Mouse (Mus musculus) megakaryocyte, embryonic 14.5 days (primary cell): Measurements from ENCODE around the gene Gsg1.

Source experiments
- FLI1 ChIP-seq: IDR thresholded peaks from 2 replicates; pipeline ENCODE4 v1.6.1; 2012; ENCODE audit warnings: low read length, inconsistent platforms, mixed read lengths
- GATA1 ChIP-seq: IDR thresholded peaks from 3 replicates; pipeline ENCODE4 v1.6.1; 2012; ENCODE audit warnings: mixed read lengths, low read length, inconsistent platforms, borderline replicate concordance

DNA sequence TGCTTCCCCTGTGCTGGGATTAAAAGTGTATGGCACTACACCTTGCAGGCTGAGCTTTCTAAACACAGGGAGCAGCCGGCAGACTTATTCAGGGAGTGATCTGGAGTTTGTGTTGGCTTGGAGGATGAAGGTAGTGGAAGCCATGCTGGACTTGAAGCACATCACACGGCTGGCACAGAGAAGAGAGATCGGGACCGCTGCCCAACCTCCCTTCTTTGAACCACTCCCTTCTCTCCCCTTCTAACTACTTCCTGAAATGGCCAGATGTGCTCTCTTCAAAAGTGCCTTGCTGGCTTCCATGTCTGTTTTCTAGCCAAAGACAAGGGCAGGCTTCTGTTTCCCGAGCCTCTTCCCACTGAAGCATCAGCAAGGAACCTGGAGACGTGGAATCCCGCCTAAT lies 43.4 kb upstream of the Gsg1 start:
- no peak for TF ChIP-seq GATA1
- TF ChIP-seq FLI1 = no peak
